Mouse (Mus musculus) liver, embryonic 16.5 days (tissue): ENCODE measurements around the gene Ccs. TPM values are rescaled to one million over a fixed set of nuclear protein-coding genes. Genes with fewer than 3 reads are reported as not detected.
"Not testable (repeated sequence)": the region's sequence is repeated elsewhere in the genome, so short reads cannot be mapped to it uniquely, and the experiment has no call there.

Experiments
- ATAC-seq: fragments of 200-750 bp; cut with Nextera tagmentation; 2 replicates; pipeline ENCODE4 v1.8.0; 2017; ENCODE audit warnings: low read depth, mild to moderate bottlenecking, moderate number of reproducible peaks, moderate library complexity
- H3K27ac ChIP-seq: fragments of 300-500 bp; sonication (generic); 2 replicates; pipeline ENCODE4 v1.5.1; 2014; ENCODE audit warnings: mild to moderate bottlenecking, low read length
- H3K27me3 ChIP-seq: fragments of 300-500 bp; sonication (generic); 2 replicates; pipeline ENCODE4 v1.6.1; 2014; ENCODE audit warnings: low read depth, low read length, mixed read lengths; ENCODE audit not compliant: control insufficient read depth, insufficient read depth
- H3K36me3 ChIP-seq: fragments of 300-500 bp; sonication (generic); 2 replicates; pipeline ENCODE4 v1.6.1; 2014; ENCODE audit warnings: mild to moderate bottlenecking; ENCODE audit not compliant: control insufficient read depth, insufficient read depth
- H3K4me1 ChIP-seq: fragments of 300-500 bp; sonication (generic); 2 replicates; pipeline ENCODE4 v1.6.1; 2014; ENCODE audit warnings: low read depth, low read length, mixed read lengths; ENCODE audit not compliant: control insufficient read depth
- H3K4me2 ChIP-seq: fragments of 300-500 bp; sonication (generic); 2 replicates; pipeline ENCODE4 v1.6.1; 2014; ENCODE audit warnings: low read depth, low read length, mixed read lengths
- H3K4me3 ChIP-seq: fragments of 300-500 bp; sonication (generic); 2 replicates; pipeline ENCODE4 v1.5.1; 2014; ENCODE audit warnings: low read depth, mild to moderate bottlenecking, low read length
- H3K9ac ChIP-seq: fragments of 300-500 bp; sonication (generic); 2 replicates; pipeline ENCODE4 v1.6.1; 2014; ENCODE audit warnings: low read depth, low read length
- H3K9me3 ChIP-seq: fragments of 300-500 bp; sonication (generic); replicated peaks from 2 replicates; pipeline ENCODE4 v1.6.1; 2016; ENCODE audit warnings: low read length; ENCODE audit not compliant: control insufficient read depth
- WGBS: fragments of 180-500 bp; shearing (Covaris S2); extraction: QIAGEN DNeasy Blood & Tissue Kit; methylation state at CpG from one replicate; pipeline ENCODE4 v1.1.7; 2014; ENCODE audit not compliant: insufficient replicate concordance; 5-methylcytosine and 5-hydroxymethylcytosine counted together
- polyA plus RNA-seq: library from polyadenylated mRNA; unstranded; fragments of >200 nt; fragmentation: Nextera tagmentation; extraction: Ambion mirVana; gene quantifications from 2 replicates; pipeline ENCODE4 v1.2.1, GENCODE M21; 2015

Ccs gene
- polyA plus RNA-seq, 1 experiment from 2014 or later, result 57.1 TPM

DNA sequence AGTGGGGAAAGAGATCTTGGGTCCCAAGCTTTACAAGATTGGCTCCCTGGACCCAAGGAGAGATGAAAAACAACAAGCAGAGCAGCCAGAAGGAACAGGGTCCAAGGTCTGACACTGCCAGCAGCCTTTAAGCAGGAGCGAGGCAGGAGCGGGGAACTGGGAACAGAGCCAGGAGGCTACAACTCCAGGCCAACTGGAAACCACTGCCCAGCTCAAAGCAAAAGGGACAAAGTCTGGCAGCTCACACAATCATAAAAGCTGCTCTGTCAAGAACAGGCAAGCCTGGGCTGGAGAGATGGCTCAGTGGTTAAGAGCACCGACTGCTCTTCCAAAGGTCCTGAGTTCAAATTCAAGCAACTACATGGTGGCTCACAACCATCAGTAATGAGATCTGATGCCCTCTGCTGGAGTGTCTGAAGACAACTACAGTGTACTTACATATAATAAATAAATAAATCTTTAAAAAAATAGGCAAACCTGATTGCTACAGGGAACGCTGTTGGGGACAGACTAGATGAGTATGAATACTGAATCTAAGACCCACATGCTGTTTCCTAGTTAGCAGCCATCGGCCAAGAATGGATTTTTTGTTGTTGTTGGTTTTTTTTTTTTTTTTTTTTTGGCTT, 18.3 kb downstream of the Ccs start:
- no peak overlapping the region for H3K4me2 ChIP-seq
- no peak overlapping the region for H3K4me3 ChIP-seq
- H3K9me3 ChIP-seq, result no peaks in the 10 kb centered on the region
- no peak overlapping the region for H3K9ac ChIP-seq
- H3K27me3 ChIP-seq, result no peaks in the 10 kb centered on the region
- WGBS, result 74% methylated on average over 5 of the region's 5 CpGs
- no peaks in the 10 kb centered on the region for H3K36me3 ChIP-seq
- peak overlapping the region; percentile 45; the same call in 1 of the 2 replicates for H3K27ac ChIP-seq
- peak; percentile 78 for ATAC-seq
- no peaks in the 10 kb centered on the region for H3K4me1 ChIP-seq

DNA sequence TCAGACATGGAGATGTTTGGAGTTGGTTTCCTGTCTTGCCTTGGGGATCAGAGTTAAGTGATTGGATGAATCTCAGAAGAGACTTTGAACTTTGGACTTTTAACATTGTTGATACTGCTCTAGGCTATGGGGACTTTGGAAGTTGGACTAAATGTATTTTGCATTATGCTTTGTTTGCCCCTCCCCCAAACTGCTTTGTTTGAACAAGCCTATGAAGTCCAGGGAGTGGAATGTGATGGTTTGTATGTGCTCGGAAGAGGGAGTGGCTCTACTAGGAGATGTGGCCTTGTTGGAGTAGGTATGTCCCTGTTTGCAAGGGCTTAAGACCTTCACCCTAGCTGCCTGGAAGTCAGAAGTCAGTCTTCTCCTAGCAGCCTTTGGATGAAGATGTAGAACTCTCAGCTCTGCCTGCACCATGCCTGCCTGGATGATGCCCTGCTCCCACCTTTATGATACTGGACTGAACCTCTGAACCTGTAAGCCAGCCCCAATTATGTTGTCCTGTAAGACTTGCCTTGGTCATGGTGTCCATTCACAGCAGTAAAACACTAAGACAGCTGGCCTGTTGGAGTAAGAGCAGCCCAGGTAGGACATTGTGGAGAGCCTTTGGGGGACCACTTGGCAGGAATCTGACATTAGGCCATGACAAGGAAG, 21.8 kb downstream of the Ccs start:
- H3K27ac ChIP-seq, result no peak overlapping the region
- no peaks in the 10 kb centered on the region for H3K9me3 ChIP-seq
- H3K36me3 ChIP-seq, result no peaks in the 10 kb centered on the region
- H3K4me3 ChIP-seq, result no peak overlapping the region
- ATAC-seq, result peak; percentile 58
- H3K4me1 ChIP-seq, result peaks cover 1% of the 10 kb centered on the region
- 50% methylated on average over 1 of the region's 1 CpGs for WGBS
- no peak overlapping the region for H3K9ac ChIP-seq
- H3K27me3 ChIP-seq, result no peaks in the 10 kb centered on the region
- H3K4me2 ChIP-seq, result no peak overlapping the region

DNA sequence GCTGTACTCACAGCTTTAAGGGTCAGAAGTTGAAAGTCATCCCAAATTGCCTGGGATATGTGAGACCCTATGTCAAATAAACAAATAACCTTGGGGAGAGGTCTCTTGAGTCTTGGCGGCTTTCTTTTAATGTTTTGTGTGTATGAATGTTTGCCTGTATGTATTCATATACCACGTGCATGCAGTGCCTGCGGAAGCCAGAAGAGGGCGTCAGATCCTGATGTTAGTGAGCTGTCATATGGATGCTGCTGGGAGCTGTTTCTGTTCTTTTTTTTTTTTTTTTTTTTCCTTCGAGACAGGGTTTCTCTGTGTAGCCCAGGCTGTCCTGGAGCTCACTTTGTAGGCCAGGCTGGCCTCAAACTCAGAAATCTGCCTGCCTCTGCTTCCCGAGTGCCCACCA, 26.1 kb downstream of the Ccs start:
- Histone ChIP-seq H3K27ac (no peak overlapping the region), H3K36me3 (no peaks in the 10 kb centered on the region), H3K4me2 (no peak overlapping the region), H3K4me1 (peaks cover 21% of the 10 kb centered on the region), H3K4me3 (no peak overlapping the region), H3K9me3 (no peaks in the 10 kb centered on the region), H3K27me3 (no peaks in the 10 kb centered on the region), H3K9ac (no peak overlapping the region)
- 82% methylated on average over 6 of the region's 6 CpGs for WGBS
- ATAC-seq, result no peak

DNA sequence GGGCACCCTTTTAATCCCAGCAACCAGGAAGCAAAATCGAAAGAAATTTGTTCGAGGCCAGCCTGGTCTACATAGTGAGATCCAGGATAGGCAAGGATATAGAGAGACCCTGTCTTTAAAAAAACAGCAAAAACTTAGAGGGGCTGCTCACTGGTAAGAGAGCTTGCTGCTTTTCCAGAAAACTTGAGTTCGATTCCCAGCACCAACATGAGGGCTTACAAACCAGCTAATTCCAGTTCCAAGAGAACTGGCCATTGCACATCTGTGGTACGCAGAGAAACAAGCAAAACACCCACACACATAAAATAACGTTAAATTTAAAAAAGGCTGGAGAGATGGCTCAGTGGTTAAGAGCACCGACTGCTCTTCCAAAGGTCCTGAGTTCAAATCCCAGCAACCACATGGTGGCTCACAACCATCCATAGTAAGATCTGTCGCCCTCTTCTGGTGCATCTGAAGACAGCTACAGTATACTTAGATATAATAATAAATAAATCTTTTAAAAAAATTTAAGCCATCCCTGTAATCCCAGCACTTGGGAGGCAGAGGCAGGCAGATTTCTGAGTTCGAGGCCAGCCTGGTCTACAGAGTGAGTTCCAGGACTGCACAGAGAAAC, 26.7 kb downstream of the Ccs start:
- H3K4me1 ChIP-seq, result peaks cover 23% of the 10 kb centered on the region
- H3K27me3 ChIP-seq, ATAC-seq, H3K36me3 ChIP-seq, H3K9me3 ChIP-seq: not testable (repeated sequence)
- 66% methylated on average over 8 of the region's 8 CpGs for WGBS
- peak overlapping the region; percentile 81 for H3K9ac ChIP-seq
- H3K27ac ChIP-seq, result peak overlapping the region; percentile 91
- H3K4me3 ChIP-seq, result peak overlapping the region; percentile 87
- H3K4me2 ChIP-seq, result peak overlapping the region; percentile 76

DNA sequence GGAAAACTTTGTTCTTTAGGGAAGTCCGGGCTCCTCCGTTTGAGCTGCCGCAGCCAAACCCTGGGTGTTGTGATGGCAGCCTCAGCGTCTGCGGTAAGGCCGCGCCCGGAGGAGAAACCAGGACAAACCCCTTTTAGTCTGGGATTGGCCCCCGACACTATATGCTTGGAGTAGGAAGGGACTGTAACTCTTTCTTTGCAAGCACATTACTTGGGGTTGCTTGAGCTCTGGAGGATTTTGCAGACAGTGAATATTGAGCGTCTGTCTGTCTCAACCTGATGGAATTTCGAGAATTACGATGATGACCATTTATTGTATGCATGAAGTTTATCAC, 27.3 kb downstream of the Ccs start:
- peak overlapping the region; percentile 91 for H3K27ac ChIP-seq
- peak overlapping the region; percentile 81 for H3K9ac ChIP-seq
- H3K4me1 ChIP-seq, result peaks cover 23% of the 10 kb centered on the region
- no peak; the same call in 1 of the 2 replicates for ATAC-seq
- no peaks in the 10 kb centered on the region for H3K36me3 ChIP-seq
- H3K4me3 ChIP-seq, result peak overlapping the region; percentile 87
- 3% methylated on average over 12 of the region's 12 CpGs for WGBS
- no peaks in the 10 kb centered on the region for H3K27me3 ChIP-seq
- no peaks in the 10 kb centered on the region for H3K9me3 ChIP-seq
- H3K4me2 ChIP-seq, result peak overlapping the region; percentile 76

DNA sequence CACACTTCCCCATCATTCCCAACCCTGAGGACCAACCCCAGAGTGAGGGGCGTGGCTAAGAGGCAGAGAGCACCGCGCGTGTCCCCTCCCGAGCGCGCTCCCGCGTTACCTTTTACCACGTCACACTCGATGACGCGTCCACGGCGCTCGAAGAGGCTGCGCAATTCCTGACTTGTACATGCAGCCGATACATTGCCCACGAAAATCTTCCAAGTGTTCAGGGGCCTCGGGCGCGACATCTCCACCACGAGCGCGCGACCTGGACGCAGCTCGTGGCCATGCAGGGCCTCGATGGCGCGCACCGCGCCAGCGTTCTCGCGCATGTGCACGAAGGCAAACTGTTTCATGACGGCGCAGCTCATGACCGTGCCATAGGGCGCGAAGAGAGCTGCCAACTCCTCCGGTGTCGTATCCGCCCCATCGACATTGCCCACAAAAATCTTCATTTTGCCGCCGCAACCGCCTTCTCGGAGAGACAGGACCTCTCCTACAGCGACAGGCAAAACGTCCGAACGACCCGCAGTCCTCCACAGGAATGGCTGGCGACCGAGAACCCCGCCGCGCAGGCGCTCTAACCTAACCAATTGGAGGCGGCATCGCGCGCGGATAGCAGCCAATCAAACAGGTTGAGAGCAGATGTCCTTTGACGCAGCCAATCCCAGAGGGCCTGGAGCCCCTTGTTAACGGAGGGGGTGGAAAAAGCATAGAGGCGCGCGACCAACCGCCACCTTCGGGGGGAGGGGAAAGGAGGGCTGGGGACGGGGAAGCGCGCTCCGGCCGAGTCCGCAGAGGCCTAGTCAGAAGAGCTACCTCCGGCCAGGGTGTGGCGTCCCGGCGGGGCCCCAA, 27.8 kb downstream of the Ccs start, which contains the start of the genes Gm21992 and Rbm14:
Gm21992 (minus strand) TSS at position 550 of the 846 bp plus-strand sequence.
Rbm14 (minus strand) TSS at position 572 of the 846 bp plus-strand sequence.
- WGBS, result under 1% methylated on average over 83 of the region's 83 CpGs
- H3K36me3 ChIP-seq, result no peaks in the 10 kb centered on the region
- H3K4me3 ChIP-seq, result peak within 1 kb of the TSS; percentile 87
- H3K27me3 ChIP-seq, result no peaks in the 10 kb centered on the region
- H3K27ac ChIP-seq, result peak within 1 kb of the TSS; percentile 91
- H3K9me3 ChIP-seq, result no peaks in the 10 kb centered on the region
- H3K4me2 ChIP-seq, result peak within 1 kb of the TSS; percentile 80
- peak; percentile 94 for ATAC-seq
- H3K4me1 ChIP-seq, result peaks cover 23% of the 10 kb centered on the region
- H3K9ac ChIP-seq, result peak within 1 kb of the TSS; percentile 81

DNA sequence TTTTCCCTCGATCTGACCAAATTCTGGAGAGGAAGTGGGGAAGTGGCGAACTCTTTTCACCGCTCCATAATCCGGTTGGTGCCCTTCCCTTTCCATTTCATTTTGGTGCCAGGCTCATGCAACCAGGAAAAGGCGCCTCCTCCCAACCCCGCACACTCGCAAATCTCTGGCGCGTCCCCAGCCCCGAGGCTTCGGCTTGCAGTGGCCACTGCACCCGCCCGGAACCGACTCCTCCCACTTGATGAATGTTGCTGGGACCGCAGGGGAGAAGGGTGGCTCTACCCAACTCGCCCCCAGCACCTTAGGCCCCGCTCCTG, 28.4 kb downstream of the Ccs start:
- no peaks in the 10 kb centered on the region for H3K27me3 ChIP-seq
- ATAC-seq, result no peak
- peaks cover 23% of the 10 kb centered on the region for H3K4me1 ChIP-seq
- no peaks in the 10 kb centered on the region for H3K36me3 ChIP-seq
- WGBS, result 0% methylated on average over 17 of the region's 17 CpGs
- H3K9ac ChIP-seq, result peak overlapping the region; percentile 75
- peak overlapping the region; percentile 87 for H3K4me3 ChIP-seq
- H3K9me3 ChIP-seq, result no peaks in the 10 kb centered on the region
- peak overlapping the region; percentile 91 for H3K27ac ChIP-seq
- peak overlapping the region; percentile 80 for H3K4me2 ChIP-seq

DNA sequence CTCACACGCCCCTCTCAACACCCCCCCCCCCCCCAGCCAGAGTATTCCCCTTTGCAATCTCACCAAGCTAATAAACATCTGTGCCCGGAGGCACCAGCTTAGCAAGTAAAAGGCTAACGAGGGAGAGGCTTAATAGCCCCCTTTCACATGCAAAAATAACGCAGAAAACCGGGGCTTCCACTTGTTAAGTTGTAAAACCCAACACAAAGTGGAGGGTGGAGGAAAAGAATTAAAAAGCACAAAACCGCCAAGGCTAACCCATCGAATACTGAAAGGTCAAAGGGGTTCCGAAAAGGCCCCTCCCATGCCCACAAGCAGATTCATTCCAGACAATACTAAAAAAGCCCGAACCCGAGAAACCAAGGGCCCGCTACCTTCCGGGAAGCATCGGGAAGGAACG, 28.8 kb downstream of the Ccs start:
- no peaks in the 10 kb centered on the region for H3K27me3 ChIP-seq
- peak overlapping the region; percentile 80 for H3K4me2 ChIP-seq
- H3K4me3 ChIP-seq, result peak overlapping the region; percentile 87
- no peaks in the 10 kb centered on the region for H3K9me3 ChIP-seq
- under 1% methylated on average over 14 of the region's 14 CpGs for WGBS
- peaks cover 23% of the 10 kb centered on the region for H3K4me1 ChIP-seq
- ATAC-seq, result no peak
- no peaks in the 10 kb centered on the region for H3K36me3 ChIP-seq
- H3K9ac ChIP-seq, result peak overlapping the region; percentile 75
- peak overlapping the region; percentile 91 for H3K27ac ChIP-seq
